Mouse (Mus musculus) limb, embryonic 11.5 days (tissue): Measurements from ENCODE around the gene Tln2. TPM values are rescaled to one million over a fixed set of nuclear protein-coding genes. Genes with fewer than 3 reads are reported as not detected.

Experiments used
- ATAC-seq: fragments of 200-750 bp; cut with Nextera tagmentation; 2 replicates; pipeline ENCODE4 v1.8.0; 2017; ENCODE audit warnings: low read depth; ENCODE audit not compliant: insufficient number of reproducible peaks, low FRiP score, low TSS enrichment
- DNase-seq: peaks from one replicate; pipeline ENCODE4 v3.0.0-alpha.2; 2015; ENCODE audit warnings: low spot score
- H3K27ac ChIP-seq: fragments of 300-500 bp; sonication (generic); replicated peaks from 2 replicates; pipeline ENCODE4 v1.5.1; 2014; ENCODE audit warnings: low read depth, mild to moderate bottlenecking, low read length
- H3K27me3 ChIP-seq: fragments of 300-500 bp; sonication (generic); 2 replicates; pipeline ENCODE4 v1.6.1; 2014; ENCODE audit warnings: mild to moderate bottlenecking, low read length, mixed read lengths; ENCODE audit not compliant: control insufficient read depth, insufficient read depth
- H3K36me3 ChIP-seq: fragments of 300-500 bp; sonication (generic); 2 replicates; pipeline ENCODE4 v1.6.1; 2014; ENCODE audit warnings: mild to moderate bottlenecking, low read length, moderate library complexity, mixed read lengths; ENCODE audit not compliant: control insufficient read depth, insufficient read depth
- H3K4me1 ChIP-seq: fragments of 300-500 bp; sonication (generic); 2 replicates; pipeline ENCODE4 v1.6.1; 2014; ENCODE audit warnings: low read length, mixed read lengths; ENCODE audit not compliant: control insufficient read depth, insufficient read depth
- H3K4me2 ChIP-seq: fragments of 300-500 bp; sonication (generic); 2 replicates; pipeline ENCODE4 v1.6.1; 2014; ENCODE audit warnings: low read depth, mild to moderate bottlenecking, moderate library complexity; ENCODE audit not compliant: severe bottlenecking
- H3K4me3 ChIP-seq: fragments of 300-500 bp; sonication (generic); 2 replicates; pipeline ENCODE4 v1.5.1; 2014; ENCODE audit warnings: low read depth, low read length
- H3K9ac ChIP-seq: fragments of 300-500 bp; sonication (generic); 2 replicates; pipeline ENCODE4 v1.6.1; 2014; ENCODE audit warnings: mild to moderate bottlenecking, low read length
- H3K9me3 ChIP-seq: fragments of 300-500 bp; sonication (generic); 2 replicates; pipeline ENCODE4 v1.6.1; 2016; ENCODE audit warnings: low read length; ENCODE audit not compliant: control insufficient read depth
- WGBS: fragments of 180-500 bp; shearing (Covaris S2); extraction: QIAGEN DNeasy Blood & Tissue Kit; methylation state at CpG from one replicate; pipeline ENCODE4 v1.1.7; 2014; 5-methylcytosine and 5-hydroxymethylcytosine counted together
- polyA plus RNA-seq: library from polyadenylated mRNA; unstranded; fragments of >200 nt; fragmentation: Nextera tagmentation; extraction: Ambion mirVana; gene quantifications from 2 replicates; pipeline ENCODE4 v1.2.1, GENCODE M21; 2014

Tln2 gene
- polyA plus RNA-seq, 1 experiment from 2014 or later: 28.2 TPM

DNA sequence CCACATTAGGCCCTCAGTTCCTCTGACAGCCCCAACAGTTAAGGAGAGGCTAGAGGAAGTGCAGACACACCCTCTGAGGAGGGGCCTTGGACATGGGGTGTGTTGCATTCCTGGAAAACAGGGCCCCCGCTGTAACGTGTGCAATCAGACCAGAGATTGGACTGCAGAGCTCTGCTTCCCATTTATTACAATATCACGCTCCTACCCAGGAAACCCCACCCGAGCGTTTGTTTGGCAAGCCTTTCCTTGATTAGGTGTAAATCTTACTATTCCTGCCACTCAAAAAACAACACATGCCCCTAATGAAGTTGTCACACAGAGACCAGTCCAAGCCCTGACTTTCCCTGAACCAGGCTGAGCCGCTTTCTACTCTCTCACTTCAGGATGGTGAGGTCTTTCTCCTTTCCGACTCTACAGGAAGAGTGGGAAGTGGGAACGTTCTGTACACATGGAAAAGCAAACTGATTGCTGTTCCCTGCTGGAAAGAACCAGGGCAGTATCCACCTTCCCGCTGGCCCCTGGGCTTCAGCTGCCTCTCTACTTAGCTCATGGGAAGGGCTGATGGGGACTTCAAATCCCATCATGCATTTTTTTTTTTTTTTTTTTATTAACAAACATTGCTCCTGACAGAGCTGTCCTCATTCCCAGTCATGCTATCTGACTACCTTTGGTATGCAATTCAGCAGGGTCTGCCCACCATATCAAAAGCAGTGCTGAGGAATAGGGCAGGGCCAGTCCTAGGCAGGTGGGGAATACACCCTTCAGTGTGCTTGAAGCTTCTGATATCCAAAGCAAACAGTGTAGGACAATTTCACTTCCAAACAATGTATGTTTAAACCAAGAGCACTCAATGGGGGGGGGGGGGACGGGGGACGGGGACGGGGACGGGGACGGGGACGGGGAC, 74.1 kb downstream of the Tln2 start:
- Histone ChIP-seq H3K9me3 (no peaks in the 10 kb centered on the region), H3K9ac (no peak overlapping the region), H3K27ac (no peak overlapping the region), H3K36me3 (no peaks in the 10 kb centered on the region), H3K4me1 (peaks cover 3% of the 10 kb centered on the region; the same call in 1 of the 2 replicates), H3K4me2 (no peak overlapping the region), H3K4me3 (no peak overlapping the region), H3K27me3 (no peaks in the 10 kb centered on the region)
- WGBS: 66% methylated on average over 15 of the region's 15 CpGs
- DNase-seq (no peak), ATAC-seq (no peak)

DNA sequence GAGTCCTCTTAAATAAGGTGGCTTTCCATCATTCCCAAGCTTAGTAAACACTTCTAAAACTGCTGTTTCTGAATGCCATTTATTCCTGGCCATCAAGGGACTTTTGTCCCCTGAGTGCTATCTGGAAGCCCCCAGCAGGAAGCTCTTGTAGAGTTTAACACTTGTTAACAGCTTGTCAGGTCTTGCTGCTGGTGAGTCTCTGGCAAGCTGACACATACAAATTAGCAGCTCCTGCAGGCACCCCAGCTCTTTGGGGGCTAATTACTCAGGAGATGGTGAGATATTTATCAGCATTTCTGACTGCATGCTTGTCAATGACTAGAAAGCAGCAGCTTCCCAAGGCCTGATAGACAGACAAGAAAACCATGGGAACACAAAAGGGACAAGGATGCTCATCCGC, 77.2 kb downstream of the Tln2 start:
- no peaks in the 10 kb centered on the region for H3K9me3 ChIP-seq
- H3K9ac ChIP-seq: no peak overlapping the region
- H3K4me1 ChIP-seq: peaks cover 3% of the 10 kb centered on the region; the same call in 1 of the 2 replicates
- DNase-seq (peak; percentile 29), ATAC-seq (no peak)
- 38% methylated on average over 1 of the region's 1 CpGs for WGBS
- no peaks in the 10 kb centered on the region for H3K27me3 ChIP-seq
- no peak overlapping the region for H3K4me3 ChIP-seq
- no peak overlapping the region for H3K4me2 ChIP-seq
- H3K36me3 ChIP-seq: no peaks in the 10 kb centered on the region
- no peak overlapping the region for H3K27ac ChIP-seq

DNA sequence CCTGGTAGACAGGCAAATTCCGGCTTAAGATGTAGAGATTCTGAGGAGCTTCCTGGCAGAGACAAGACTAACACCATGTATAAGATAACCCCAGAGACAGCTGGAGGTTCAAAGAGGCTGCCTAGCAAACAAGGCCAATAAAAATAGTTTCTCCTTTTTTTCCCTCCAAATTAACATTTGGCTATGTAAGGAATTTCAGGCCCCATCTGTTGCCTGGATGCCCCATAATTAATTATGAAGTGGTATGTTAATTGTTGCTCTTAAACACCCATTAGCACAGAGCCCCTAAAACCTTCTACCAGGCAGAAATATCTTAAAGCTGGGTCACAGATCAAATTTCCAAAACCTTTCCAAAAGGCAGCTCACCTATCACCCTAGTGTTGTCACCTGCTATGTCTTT, 77.7 kb downstream of the Tln2 start:
- no peak overlapping the region for H3K4me2 ChIP-seq
- no peak for DNase-seq
- ATAC-seq: no peak
- no peaks in the 10 kb centered on the region for H3K36me3 ChIP-seq
- H3K9me3 ChIP-seq: no peaks in the 10 kb centered on the region
- H3K27me3 ChIP-seq: no peaks in the 10 kb centered on the region
- no peak overlapping the region for H3K27ac ChIP-seq
- H3K4me1 ChIP-seq: peaks cover 3% of the 10 kb centered on the region; the same call in 1 of the 2 replicates
- WGBS: 6% methylated on average over 1 of the region's 1 CpGs
- no peak overlapping the region for H3K4me3 ChIP-seq
- H3K9ac ChIP-seq: no peak overlapping the region

DNA sequence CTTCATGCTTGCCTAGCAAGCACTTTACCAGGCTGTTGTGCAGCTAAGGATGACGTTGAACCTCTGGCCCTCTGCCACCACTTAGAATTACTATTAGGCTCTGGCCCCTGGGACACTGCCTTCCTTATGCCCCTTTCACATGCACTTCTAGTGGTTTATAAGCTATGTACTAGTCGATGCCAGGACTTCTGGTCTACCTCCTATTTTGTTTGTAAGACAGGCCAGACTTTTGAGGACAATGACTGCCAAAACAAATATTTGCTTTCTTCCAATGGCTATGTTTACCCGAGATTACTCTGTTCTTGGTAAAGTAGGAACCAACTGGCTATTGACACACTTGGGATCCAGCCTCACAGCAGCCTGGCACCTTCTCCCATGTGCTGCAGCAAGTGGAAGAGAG, 82.1 kb downstream of the Tln2 start:
- Histone ChIP-seq H3K4me2 (no peak overlapping the region), H3K36me3 (no peaks in the 10 kb centered on the region), H3K4me1 (peaks cover 3% of the 10 kb centered on the region; the same call in 1 of the 2 replicates), H3K9ac (no peak overlapping the region), H3K9me3 (no peaks in the 10 kb centered on the region), H3K27ac (no peak overlapping the region), H3K4me3 (no peak overlapping the region), H3K27me3 (no peaks in the 10 kb centered on the region)
- WGBS: 87% methylated on average over 3 of the region's 3 CpGs
- ATAC-seq (no peak), DNase-seq (no peak)

DNA sequence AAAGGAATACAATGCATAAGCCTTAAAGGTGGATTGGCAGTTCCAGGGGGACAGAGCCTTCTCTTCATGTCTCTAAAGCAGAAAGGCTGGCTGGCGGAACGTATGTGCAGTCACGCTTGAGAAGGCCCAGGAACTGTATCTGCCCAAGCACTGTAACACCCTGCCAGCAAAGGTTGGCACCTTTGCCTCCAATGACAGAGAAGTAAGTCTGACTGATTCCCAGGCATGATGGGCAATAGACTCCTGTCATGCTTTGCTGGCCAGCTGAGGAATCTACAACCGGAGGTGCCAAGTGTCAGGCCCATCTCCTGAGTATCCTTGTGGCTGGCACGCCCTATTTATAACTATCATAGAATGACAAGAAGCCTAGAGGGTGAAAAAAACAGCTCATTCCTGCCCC, 83.3 kb downstream of the Tln2 start:
- DNase-seq: no peak
- WGBS: 96% methylated on average over 5 of the region's 5 CpGs
- no peak overlapping the region for H3K9ac ChIP-seq
- H3K4me3 ChIP-seq: no peak overlapping the region
- no peaks in the 10 kb centered on the region for H3K9me3 ChIP-seq
- H3K27me3 ChIP-seq: no peaks in the 10 kb centered on the region
- no peaks in the 10 kb centered on the region for H3K4me1 ChIP-seq
- no peak for ATAC-seq
- no peaks in the 10 kb centered on the region for H3K36me3 ChIP-seq
- no peak overlapping the region for H3K27ac ChIP-seq
- H3K4me2 ChIP-seq: no peak overlapping the region

DNA sequence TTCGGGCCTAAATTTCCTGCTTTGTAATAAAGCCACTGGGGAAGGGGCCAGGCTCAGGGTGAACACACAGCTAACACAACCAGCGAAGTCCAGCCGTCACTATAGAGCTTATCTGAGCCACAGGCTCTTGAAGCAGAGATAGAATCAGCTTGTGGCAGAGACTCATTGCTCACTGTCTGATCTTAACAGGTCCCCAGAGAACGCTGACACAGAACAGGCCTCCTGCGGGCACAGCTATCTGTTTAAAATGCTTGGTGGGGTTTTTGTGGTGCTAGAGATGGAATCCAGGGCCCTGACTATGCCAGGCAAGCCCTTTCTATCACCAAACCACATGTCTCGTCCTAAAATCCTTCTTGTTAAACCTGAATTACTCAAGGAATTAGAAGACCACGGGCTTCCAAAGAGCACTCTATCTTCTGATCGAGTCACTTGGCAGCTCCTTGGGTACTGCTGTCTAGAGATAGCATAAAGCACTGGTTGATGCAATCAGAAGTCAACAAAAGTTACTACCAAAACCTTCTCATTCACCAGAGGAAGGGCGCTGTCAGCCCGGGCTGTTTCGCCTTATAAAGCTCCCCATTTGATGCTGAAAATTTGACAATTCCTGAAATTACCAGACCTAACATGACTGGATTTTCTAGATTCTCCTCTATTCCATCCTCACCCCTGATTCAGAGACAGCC, 95.9 kb downstream of the Tln2 start:
- Histone ChIP-seq H3K36me3 (no peaks in the 10 kb centered on the region), H3K4me1 (peaks cover 6% of the 10 kb centered on the region), H3K9me3 (no peaks in the 10 kb centered on the region), H3K4me3 (no peak overlapping the region), H3K27ac (no peak overlapping the region), H3K4me2 (no peak overlapping the region), H3K27me3 (no peaks in the 10 kb centered on the region), H3K9ac (no peak overlapping the region)
- ATAC-seq (no peak), DNase-seq (no peak)
- WGBS: 36% methylated on average over 11 of the region's 11 CpGs

DNA sequence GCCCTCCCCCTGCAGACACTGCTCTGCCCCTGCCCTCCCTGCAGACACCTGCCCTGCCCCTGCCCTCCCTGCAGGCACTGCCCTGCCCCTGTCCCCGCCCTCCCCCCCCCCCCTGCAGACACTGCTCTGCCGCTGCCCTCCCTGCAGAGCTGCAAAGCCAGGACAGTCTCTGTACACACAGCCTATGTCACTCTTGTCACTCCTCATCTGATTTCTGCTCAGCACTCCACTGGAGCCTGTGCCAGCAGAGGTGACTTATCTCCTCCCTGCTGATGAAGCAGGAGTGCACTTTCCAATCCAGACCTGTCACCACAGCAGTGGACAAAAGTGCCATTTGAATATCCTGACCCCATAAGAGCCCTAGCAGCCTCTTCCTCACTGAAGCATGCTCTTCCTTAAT, 118.0 kb downstream of the Tln2 start:
- Histone ChIP-seq H3K4me3 (no peak overlapping the region), H3K4me2 (no peak overlapping the region), H3K27ac (no peak overlapping the region), H3K9me3 (no peaks in the 10 kb centered on the region), H3K4me1 (no peaks in the 10 kb centered on the region), H3K27me3 (no peaks in the 10 kb centered on the region), H3K9ac (no peak overlapping the region), H3K36me3 (no peaks in the 10 kb centered on the region)
- no peak for ATAC-seq
- 30% methylated on average over 1 of the region's 2 CpGs for WGBS
- no peak for DNase-seq

DNA sequence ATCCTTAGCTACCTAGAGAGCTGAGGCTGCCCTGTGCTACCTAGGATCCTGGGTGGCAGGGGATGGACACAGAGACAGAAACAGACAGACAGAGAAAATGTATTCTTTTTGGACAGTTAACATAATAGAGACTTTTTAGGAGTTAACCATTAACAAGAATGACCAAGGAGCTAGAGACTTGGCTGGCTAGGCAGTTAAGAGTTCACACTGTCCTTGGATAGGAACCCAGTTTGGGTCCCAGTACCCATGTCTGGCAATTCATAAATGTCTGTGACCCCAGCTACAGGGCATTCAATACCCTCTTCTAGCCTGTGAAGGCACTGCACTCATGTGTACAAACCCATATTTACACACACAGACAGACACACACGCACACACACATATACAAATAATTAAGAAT, 122.0 kb downstream of the Tln2 start:
- Histone ChIP-seq H3K4me2 (no peak overlapping the region), H3K27me3 (no peaks in the 10 kb centered on the region), H3K9me3 (no peaks in the 10 kb centered on the region), H3K9ac (no peak overlapping the region), H3K36me3 (no peaks in the 10 kb centered on the region), H3K27ac (no peak overlapping the region), H3K4me3 (no peak overlapping the region), H3K4me1 (0 out of 2 replicates have a peak, but pooled peaks cover 4% of the 10 kb centered on the region)
- ATAC-seq (no peak), DNase-seq (no peak)
- whole genome bisulfite sequencing: 94% methylated on average over 1 of the region's 1 CpGs
